Mouse (Mus musculus) left cerebral cortex, postnatal 4 days (tissue): ENCODE measurements around the gene Pitx2. TPM values are rescaled to one million over a fixed set of nuclear protein-coding genes. Genes with fewer than 3 reads are reported as not detected.
A peak's percentile ranks its signal among the peaks of the same experiment; 100 is the strongest.

Experiments
- DNase-seq: peaks from one replicate; pipeline ENCODE4 v3.0.0-alpha.2; 2022
- intact Hi-C: fragments of 180-260 bp; cut with DNase I; formaldehyde crosslinking; loops from one replicate; pipeline ENCODE4 v1.15.1; 2025
- total RNA-seq, 2 experiments: library from RNA; stranded (reverse); gene quantifications; 2 replicates each; pipeline ENCODE4 v1.2.3; 2021

Pitx2 gene
- total RNA-seq = not detected

- no peak for DNase-seq
- intact Hi-C loops = loop anchor here (10.0 kb wide), 1 partner anchor 1115 kb away; no protein-coding TSS in a partner anchor
Measured at GRCm38 (mm10) chr3:129199609-129200500, at the start of gene Pitx2. TSS of gene Pitx2 (plus strand) at chr3:129199878.

GRCm38 (mm10) chr3:129150001-129150400 is 49.7 kb upstream of the Pitx2 start:
- DNase-seq = no peak
- intact Hi-C loops = no loop called here

- DNase-seq = no peak
- intact Hi-C loops = no loop called here
Measured at GRCm38 (mm10) chr3:129151096-129151685, 48.5 kb upstream of the Pitx2 start.

- no peak for DNase-seq
Measured at GRCm38 (mm10) chr3:129158812-129159370, 40.8 kb upstream of the Pitx2 start.

GRCm38 (mm10) chr3:129161333-129162035 is 38.2 kb upstream of the Pitx2 start:
- DNase-seq = no peak
- intact Hi-C loops = no loop called here

More at GRCm38 (mm10) chr3:129158812-129159370, 40.8 kb upstream of the Pitx2 start:
- intact Hi-C loops = no loop called here

- DNase-seq = no peak
Measured at GRCm38 (mm10) chr3:129164246-129164645, 35.4 kb upstream of the Pitx2 start.

GRCm38 (mm10) chr3:129165715-129166114 is 34.0 kb upstream of the Pitx2 start:
- DNase-seq = peak; percentile 17
- intact Hi-C loops = no loop called here

More at GRCm38 (mm10) chr3:129164246-129164645, 35.4 kb upstream of the Pitx2 start:
- intact Hi-C loops = no loop called here

GRCm38 (mm10) chr3:129166684-129167083 is 33.0 kb upstream of the Pitx2 start:
- intact Hi-C loops = no loop called here
- DNase-seq = no peak

GRCm38 (mm10) chr3:129170416-129170815 is 29.3 kb upstream of the Pitx2 start:
- no peak for DNase-seq
- intact Hi-C loops = no loop called here

- no peak for DNase-seq
- intact Hi-C loops = no loop called here
Measured at GRCm38 (mm10) chr3:129171789-129172188, 27.9 kb upstream of the Pitx2 start.

GRCm38 (mm10) chr3:129194436-129194835 is 5.2 kb upstream of the Pitx2 start:
- intact Hi-C loops = no loop called here
- no peak for DNase-seq

GRCm38 (mm10) chr3:129195036-129195435 is 4.6 kb upstream of the Pitx2 start:
- intact Hi-C loops = no loop called here
- DNase-seq = no peak

GRCm38 (mm10) chr3:129195816-129196549 is 3.7 kb upstream of the Pitx2 start:
- intact Hi-C loops = no loop called here
- no peak for DNase-seq

- no peak for DNase-seq
- intact Hi-C loops = no loop called here
Measured at GRCm38 (mm10) chr3:129196550-129196919, 3.1 kb upstream of the Pitx2 start.

GRCm38 (mm10) chr3:129197035-129197434 is 2.6 kb upstream of the Pitx2 start:
- intact Hi-C loops = no loop called here
- no peak for DNase-seq

- intact Hi-C loops = no loop called here
Measured at GRCm38 (mm10) chr3:129197786-129198626, 1.7 kb upstream of the Pitx2 start.

GRCm38 (mm10) chr3:129198627-129198903 is 1.1 kb upstream of the Pitx2 start:
- DNase-seq = no peak
- intact Hi-C loops = no loop called here

More at GRCm38 (mm10) chr3:129197786-129198626, 1.7 kb upstream of the Pitx2 start:
- no peak for DNase-seq

- intact Hi-C loops = no loop called here
- DNase-seq = no peak
Measured at GRCm38 (mm10) chr3:129199160-129199608, 494 bp upstream of the Pitx2 start.

GRCm38 (mm10) chr3:129200501-129200890 is 818 bp downstream of the Pitx2 start:
- no peak for DNase-seq
- intact Hi-C loops = loop anchor here (10.0 kb wide), 1 partner anchor 1116 kb away; no protein-coding TSS in a partner anchor
